Comparison of ENCODE assay signal across 27 mouse cellular contexts in genomic region chr17:63085227-63085626, GRCm38 (mm10).
"Had no signal": no experiment of that assay in that cellular context is flagged by ENCODE, and none has a peak within 500 bp of the region (broad histone marks: within the 10 kb centered on the region; RNA-seq: fewer than 3 reads in every experiment).

No protein-coding gene starts in this region.

- H3K4me1 ChIP-seq: embryonic facial prominence, embryonic 12.5 days; embryonic facial prominence, embryonic 15.5 days; forebrain, embryonic 10.5 days; forebrain, embryonic 12.5 days; forebrain, embryonic 13.5 days; forebrain, embryonic 15.5 days had no signal

- H3K36me3 ChIP-seq: embryonic facial prominence, embryonic 10.5 days; embryonic facial prominence, embryonic 12.5 days; embryonic facial prominence, embryonic 13.5 days; embryonic facial prominence, embryonic 15.5 days; forebrain, embryonic 10.5 days; forebrain, embryonic 12.5 days; forebrain, embryonic 15.5 days had no signal

- DNase-seq: cerebellum, adult 2 months; cerebellum, adult 8-10 months; cerebellum, adult 9-10 months; cerebellum, adult 9-11 months; cerebellum, postnatal 10 days; cerebellum, postnatal 14 days; cerebellum, postnatal 25 days; cerebellum, postnatal 36 days; embryo, embryonic 11 days; forebrain, postnatal 0 days; gastrocnemius, adult 2 months; gastrocnemius, postnatal 10 days; gastrocnemius, postnatal 14 days; gastrocnemius, postnatal 25 days; gastrocnemius, postnatal 36 days; heart, adult 18-20 months had no signal

- H3K9ac ChIP-seq: embryonic facial prominence, embryonic 12.5 days; embryonic facial prominence, embryonic 13.5 days; embryonic facial prominence, embryonic 15.5 days; forebrain, embryonic 12.5 days; forebrain, embryonic 13.5 days; forebrain, embryonic 15.5 days; forebrain, postnatal 0 days had no signal

- H3K9me3 ChIP-seq: embryonic facial prominence, embryonic 10.5 days; embryonic facial prominence, embryonic 12.5 days; embryonic facial prominence, embryonic 13.5 days; embryonic facial prominence, embryonic 15.5 days; forebrain, embryonic 10.5 days; forebrain, embryonic 12.5 days; forebrain, embryonic 13.5 days; forebrain, embryonic 15.5 days had no signal

- H3K4me2 ChIP-seq: embryonic facial prominence, embryonic 12.5 days; embryonic facial prominence, embryonic 13.5 days; embryonic facial prominence, embryonic 15.5 days; forebrain, embryonic 12.5 days; forebrain, embryonic 13.5 days; forebrain, embryonic 15.5 days had no signal

- H3K4me3 ChIP-seq: embryonic facial prominence, embryonic 10.5 days; embryonic facial prominence, embryonic 12.5 days; embryonic facial prominence, embryonic 13.5 days; embryonic facial prominence, embryonic 15.5 days; erythroblast, embryonic 14.5 days; forebrain, embryonic 10.5 days; forebrain, embryonic 12.5 days; forebrain, embryonic 13.5 days; forebrain, embryonic 15.5 days; gastrocnemius, adult 2 months had no signal

- H3K27me3 ChIP-seq: embryonic facial prominence, embryonic 12.5 days; embryonic facial prominence, embryonic 13.5 days; embryonic facial prominence, embryonic 15.5 days; forebrain, embryonic 12.5 days; forebrain, embryonic 13.5 days; forebrain, embryonic 15.5 days had no signal

- ATAC-seq: forebrain, embryonic 13.5 days; forebrain, embryonic 14.5 days; forebrain, embryonic 15.5 days; forebrain, embryonic 16.5 days; forebrain, postnatal 0 days had no signal

- H3K27ac ChIP-seq: embryonic facial prominence, embryonic 10.5 days; embryonic facial prominence, embryonic 12.5 days; embryonic facial prominence, embryonic 13.5 days; embryonic facial prominence, embryonic 15.5 days; forebrain, embryonic 10.5 days; forebrain, embryonic 12.5 days; forebrain, embryonic 13.5 days; forebrain, embryonic 15.5 days; gastrocnemius, adult 2 months had no signal
